Mouse (Mus musculus) left cerebral cortex, adult 18-20 months (tissue): Measurements from ENCODE around the gene Osbpl3. TPM values are rescaled to one million over a fixed set of nuclear protein-coding genes. Genes with fewer than 3 reads are reported as not detected.

Source experiments
- total RNA-seq, 2 experiments: library from RNA; stranded (reverse); gene quantifications; 2 replicates each; pipeline ENCODE4 v1.2.3; 2021

The Osbpl3 gene
- total RNA-seq, 2 experiments from 2014 or later: 42.6 to 44.3 TPM

Other genes with a start within 250 kb of the Osbpl3 start
- 10 to 100 TPM; 12.3 to 12.4 TPM for gene Gsdme, start 192.3 kb downstream of the Osbpl3 start, total RNA-seq
- gene Cycs, start 110.3 kb upstream of the Osbpl3 start, total RNA-seq: 10 to 100 TPM; 42.4 to 43.2 TPM
- under 1 TPM; 0.26 to 0.59 TPM for gene 4921507P07Rik, start 140.4 kb upstream of the Osbpl3 start, total RNA-seq
- not detected for gene Npvf, start 198.2 kb upstream of the Osbpl3 start, total RNA-seq